Mouse (Mus musculus): ENCODE data around the gene Sccpdh.

DNA sequence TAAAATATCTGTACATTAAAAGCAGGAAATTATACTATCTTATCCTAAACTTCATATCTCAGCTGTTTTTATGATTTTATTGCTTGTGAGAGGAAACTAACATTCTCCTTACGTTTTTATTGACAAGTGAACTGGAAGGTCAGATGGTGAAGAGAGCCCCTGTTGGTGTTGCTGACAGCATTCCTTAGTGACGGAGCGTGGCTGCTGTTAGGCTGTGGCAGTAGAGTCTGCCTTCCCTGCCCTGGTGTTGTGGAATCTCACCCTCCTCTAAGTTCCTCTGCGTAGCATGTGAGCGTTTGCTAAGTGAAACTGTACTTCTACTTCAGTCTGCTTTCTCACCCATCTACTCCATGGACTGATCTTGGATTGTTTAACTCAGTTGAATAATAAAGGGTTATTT lies 18.8 kb downstream of the Sccpdh start:
- TF ChIP-seq CTCF (IDR thresholded peaks at IDR 0.05; ENCODE audit: borderline replicate concordance, control insufficient read depth, extremely low read depth, insufficient read depth, low read length, poor library complexity) (no peak), POLR2A (IDR thresholded peaks at IDR 0.05; ENCODE audit: control insufficient read depth, extremely low read depth, insufficient read depth, low read length, poor library complexity) (no peak)
